Mouse (Mus musculus) cerebellum, postnatal 14 days (tissue): ENCODE results near the gene Eed.

Experiments used
- DNase-seq, 2 experiments: peaks; one replicate each; pipeline ENCODE4 v3.0.0; 2021; ENCODE audit warnings: mixed read lengths in 2 of 2

The Eed gene

DNA sequence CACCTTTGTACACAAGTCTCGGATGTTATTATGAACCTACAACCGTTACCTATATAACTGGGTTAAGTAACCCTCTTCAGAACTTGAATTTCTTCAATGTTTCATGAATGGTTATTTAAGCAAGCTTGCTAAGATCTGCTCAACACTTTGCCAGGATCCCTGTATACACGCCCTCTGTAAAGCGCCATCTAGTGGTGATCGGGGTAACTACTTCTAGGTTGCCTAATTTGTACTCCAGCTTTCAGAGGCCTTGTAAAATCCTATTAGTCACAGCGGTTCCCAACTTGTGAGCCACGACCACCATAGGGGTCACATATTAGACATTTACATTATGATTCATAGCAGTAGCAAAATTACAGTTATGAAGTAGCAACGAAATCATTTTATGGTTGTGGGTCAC is 72.8 kb downstream of the Eed start:
- peak; percentile 85 to 92 for DNase-seq
